Mouse (Mus musculus): ENCODE measurements around the gene Hoxd8. TPM values are rescaled to one million over a fixed set of nuclear protein-coding genes. Genes with fewer than 3 reads are reported as not detected.

The Hoxd8 gene
- not detected for total RNA-seq (2023)

GRCm38 (mm10) chr2:74704393-74704998 is at the start of gene Hoxd8:
Hoxd8 (plus strand) TSS chr2:74704615.

DNA sequence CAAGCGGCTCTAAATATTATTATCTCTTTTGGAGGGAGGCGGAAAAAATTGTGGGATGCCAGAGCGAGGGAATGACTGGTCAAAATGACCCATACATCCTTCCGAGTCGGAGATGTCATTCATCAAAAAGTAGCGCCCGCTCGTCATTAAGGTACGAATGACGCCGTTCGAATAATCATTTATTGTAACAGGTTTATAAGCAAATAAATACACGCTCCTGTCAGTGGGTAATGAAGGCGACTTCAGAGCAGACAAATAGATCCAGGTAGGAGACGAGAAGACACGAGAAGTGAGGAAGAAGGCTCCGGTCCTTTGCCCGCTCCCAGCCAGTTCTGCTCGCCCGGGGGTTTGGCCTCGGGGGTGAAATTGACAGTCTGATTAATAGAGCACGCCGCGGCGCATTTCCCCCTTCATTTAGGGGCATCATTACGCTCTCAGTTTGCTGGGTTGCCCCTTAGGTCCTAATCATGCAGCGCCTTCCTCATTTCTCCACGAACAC is 44.9 kb upstream of the Hoxd8 start, which contains the start of gene Evx2:
Gene Evx2, minus strand, starts transcription at position 51 of the 499 bp plus-strand sequence.

DNA sequence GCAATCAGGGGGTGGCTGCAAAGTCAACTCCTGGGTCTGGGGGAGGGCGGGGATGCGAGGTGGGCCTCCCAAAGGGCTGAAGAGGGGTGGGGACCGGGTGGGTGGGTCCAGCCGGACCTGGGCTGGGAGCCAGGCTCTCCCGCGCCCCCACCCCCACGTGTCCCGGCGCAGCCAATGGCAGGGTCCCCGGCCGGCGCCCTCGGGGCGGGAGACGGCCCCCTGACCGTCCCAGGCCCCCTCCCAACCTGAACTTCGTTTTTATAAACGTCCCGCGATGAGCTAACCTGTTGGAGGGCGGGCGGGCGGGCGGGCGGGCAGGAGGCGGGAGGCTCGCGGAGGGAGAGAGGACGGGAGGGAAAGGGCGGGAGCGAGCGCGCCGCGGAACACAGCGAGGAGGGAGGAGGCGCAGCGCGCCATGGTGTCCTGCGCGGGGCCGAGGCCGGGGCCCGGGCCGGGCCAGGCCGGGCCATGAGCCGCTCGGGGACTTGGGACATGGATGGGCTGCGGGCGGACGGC is 36.5 kb upstream of the Hoxd8 start, which contains the start of gene Hoxd13:
Gene Hoxd13, plus strand, starts transcription at position 469 of the 516 bp plus-strand sequence.

GRCm38 (mm10) chr2:74674881-74675665 is 29.3 kb upstream of the Hoxd8 start, which contains the start of gene Hoxd12:
Hoxd12 (plus strand) TSS chr2:74675013.

GRCm38 (mm10) chr2:74678891-74679595 is 25.4 kb upstream of the Hoxd8 start, which contains the start of gene Hoxd11:
Hoxd11 (plus strand) TSS chr2:74679557.

DNA sequence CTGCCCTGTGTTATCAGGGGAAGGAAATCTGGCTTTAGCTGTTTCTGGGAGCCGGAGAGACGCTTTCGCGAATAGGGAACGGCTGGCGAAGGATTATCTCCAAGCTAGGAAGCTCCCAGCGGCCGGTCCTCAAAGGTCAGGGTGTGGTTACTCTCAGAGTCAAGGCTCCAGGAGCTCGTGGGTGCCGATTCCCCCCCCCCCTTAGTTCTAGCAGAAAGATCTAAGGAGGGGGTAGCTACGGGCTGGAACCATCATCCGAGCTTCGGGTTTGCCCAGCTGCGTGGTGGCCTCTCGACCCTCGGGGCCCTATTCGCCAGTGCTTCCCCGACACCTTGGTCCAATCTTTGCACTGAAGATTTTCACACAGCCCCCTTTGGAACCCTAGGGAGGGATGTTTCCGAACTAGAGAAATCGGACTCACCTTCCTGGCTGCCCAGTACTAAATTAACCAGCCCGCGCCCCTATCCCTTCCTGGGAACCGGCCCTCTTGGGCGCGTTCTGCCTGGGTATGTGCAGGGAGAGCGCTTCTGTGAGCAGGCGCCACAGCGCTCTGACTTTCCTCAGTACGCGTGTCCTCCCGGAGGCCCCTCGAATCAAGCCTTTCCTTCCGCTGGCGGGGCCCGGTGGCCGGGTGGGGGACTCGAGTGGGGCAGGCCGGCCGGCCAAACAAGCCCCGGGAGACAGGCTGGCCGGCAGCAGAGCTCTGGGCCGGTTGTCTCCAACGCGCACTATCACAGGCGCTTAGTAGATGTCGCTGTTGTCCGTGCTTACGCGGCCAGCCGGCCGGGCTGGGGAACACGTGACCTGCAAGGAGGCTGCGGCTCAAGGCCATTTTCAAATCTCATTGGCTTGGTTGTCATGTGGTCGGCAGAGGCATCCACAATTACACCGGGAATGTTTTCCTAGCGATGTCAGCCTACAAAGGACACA is 13.1 kb upstream of the Hoxd8 start, which contains the start of gene Hoxd10:
Gene Hoxd10, plus strand, starts transcription at position 903 of the 930 bp plus-strand sequence.

GRCm38 (mm10) chr2:74697567-74698121 is 6.8 kb upstream of the Hoxd8 start, which contains the start of gene Hoxd9:
Hoxd9 (plus strand) TSS chr2:74697727.

DNA sequence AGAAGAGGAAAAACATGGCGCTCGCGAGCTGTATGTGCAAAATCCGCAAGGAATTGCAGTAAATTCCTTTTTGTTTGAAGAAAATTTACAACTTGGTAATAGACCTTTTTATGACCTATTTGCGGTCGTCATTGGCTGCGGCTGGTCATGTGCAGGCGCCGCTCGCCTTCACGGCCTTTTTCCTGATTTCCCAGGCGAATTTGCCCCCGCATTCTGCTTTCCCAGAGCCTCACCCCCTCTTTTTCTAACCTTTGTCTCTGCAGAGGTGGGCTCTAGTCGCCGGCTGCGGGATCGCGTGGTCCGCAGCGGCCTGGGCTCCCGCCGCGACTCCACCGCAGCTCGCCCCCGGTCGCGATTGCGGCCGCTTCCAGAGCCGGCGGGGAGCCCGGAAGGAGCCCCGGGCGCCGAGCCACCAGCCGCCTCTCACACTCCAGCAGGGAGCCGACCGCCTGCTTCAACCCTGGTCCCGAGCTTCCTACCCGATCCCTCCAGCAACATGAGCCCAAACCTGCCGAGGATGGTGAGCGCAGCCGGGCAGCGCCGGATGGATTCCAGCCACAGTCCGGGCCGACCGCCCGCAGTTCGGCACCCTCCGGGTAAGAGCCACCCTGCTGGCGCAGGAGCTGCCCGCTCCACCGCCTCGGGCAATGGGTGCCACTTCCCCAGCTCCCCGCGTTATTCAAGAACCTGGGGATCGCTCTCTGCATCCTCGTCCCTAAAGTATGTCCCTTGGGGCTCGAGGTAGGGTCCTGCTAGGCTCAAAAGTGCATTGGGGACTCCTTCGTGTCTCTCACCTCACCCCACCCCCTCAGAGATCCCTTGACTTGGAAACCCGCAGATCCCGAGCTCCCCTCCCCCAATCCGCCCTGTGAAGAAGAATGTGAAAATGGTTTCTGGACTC is 7.6 kb downstream of the Hoxd8 start, which contains the start of the genes Hoxd3 and Hoxd4:
Gene Hoxd3, plus strand, starts transcription at position 207 of the 901 bp plus-strand sequence.
Gene Hoxd4, plus strand, starts transcription at position 209 of the 901 bp plus-strand sequence.

DNA sequence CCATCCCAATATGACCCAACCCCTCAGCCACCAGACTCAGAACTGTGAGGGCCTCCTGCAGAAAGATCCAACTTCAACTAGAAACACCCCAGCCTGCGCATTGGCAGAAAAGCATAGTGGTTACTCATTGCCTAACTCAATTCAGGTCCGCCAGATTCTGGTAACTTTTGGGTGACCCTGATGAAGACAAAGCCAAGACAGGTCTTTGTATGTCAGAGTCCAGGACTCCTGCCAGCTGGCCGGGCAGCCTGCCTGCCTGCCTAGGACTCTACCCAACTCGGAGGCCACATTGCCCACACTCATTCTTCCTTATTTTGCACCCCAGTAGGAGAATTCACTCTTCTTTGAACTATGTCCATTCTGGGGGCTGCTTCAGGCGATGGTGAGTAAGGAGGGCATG is 22.1 kb downstream of the Hoxd8 start, which contains the start of gene Gm28230:
Gene Gm28230, plus strand, starts transcription at position 178 of the 400 bp plus-strand sequence.

Other genes with a start within 250 kb of the Hoxd8 start
- gene Lnpk, start 125.2 kb upstream of the Hoxd8 start, total RNA-seq (2023): 29.9 TPM
- not detected for gene Evx2, start 45.1 kb upstream of the Hoxd8 start, total RNA-seq (2023)
- gene Hoxd13, start 36.3 kb upstream of the Hoxd8 start, total RNA-seq (2023): not detected
- gene Hoxd12, start 29.6 kb upstream of the Hoxd8 start, total RNA-seq (2023): not detected
- not detected for gene Hoxd11, start 25.1 kb upstream of the Hoxd8 start, total RNA-seq (2023)
- gene Hoxd10, start 12.7 kb upstream of the Hoxd8 start, total RNA-seq (2023): not detected
- gene Hoxd9, start 6.9 kb upstream of the Hoxd8 start, total RNA-seq (2023): not detected
- not detected for gene Hoxd3, start 7.3 kb downstream of the Hoxd8 start, total RNA-seq (2023)
- not detected for gene Hoxd4, start 7.3 kb downstream of the Hoxd8 start, total RNA-seq (2023)
- not detected for gene Gm28230, start 22.1 kb downstream of the Hoxd8 start, total RNA-seq (2023)
- gene Hoxd1, start 58.4 kb downstream of the Hoxd8 start, total RNA-seq (2023): not detected
- 21.4 TPM for gene Mtx2, start 121.2 kb downstream of the Hoxd8 start, total RNA-seq (2023)

Measured in CD8-positive naive resting alpha-beta T cell, adult 57 days (primary cell).